Mouse (Mus musculus) stomach, embryonic 16.5 days (tissue): ENCODE results near the gene Grin1. TPM values are rescaled to one million over a fixed set of nuclear protein-coding genes. Genes with fewer than 3 reads are reported as not detected.

Experiments
- ATAC-seq: fragments of 200-750 bp; cut with Nextera tagmentation; 2 replicates; pipeline ENCODE4 v1.8.0; 2017; ENCODE audit warnings: moderate number of reproducible peaks, moderate TSS enrichment; ENCODE audit not compliant: insufficient read depth, low FRiP score
- H3K27ac ChIP-seq: fragments of 300-500 bp; sonication (generic); 2 replicates; pipeline ENCODE4 v1.5.1; 2014; ENCODE audit warnings: low read length
- H3K27me3 ChIP-seq: fragments of 300-500 bp; sonication (generic); 2 replicates; pipeline ENCODE4 v1.6.1; 2014; ENCODE audit warnings: low read length, control low read depth, mixed read lengths; ENCODE audit not compliant: control insufficient read depth, insufficient read depth
- H3K36me3 ChIP-seq: fragments of 300-500 bp; sonication (generic); 2 replicates; pipeline ENCODE4 v1.6.1; 2014; ENCODE audit warnings: low read length; ENCODE audit not compliant: control insufficient read depth, insufficient read depth
- H3K4me1 ChIP-seq: fragments of 300-500 bp; sonication (generic); 2 replicates; pipeline ENCODE4 v1.6.1; 2014; ENCODE audit warnings: low read length, control low read depth, mixed read lengths; ENCODE audit not compliant: control insufficient read depth, insufficient read depth
- H3K4me2 ChIP-seq: fragments of 300-500 bp; sonication (generic); 2 replicates; pipeline ENCODE4 v1.6.1; 2014; ENCODE audit warnings: low read depth, low read length, mixed read lengths
- H3K4me3 ChIP-seq: fragments of 300-500 bp; sonication (generic); replicated peaks from 2 replicates; pipeline ENCODE4 v1.5.1; 2014; ENCODE audit warnings: mild to moderate bottlenecking, low read length
- H3K9ac ChIP-seq: fragments of 300-500 bp; sonication (generic); 2 replicates; pipeline ENCODE4 v1.6.1; 2014; ENCODE audit warnings: low read length
- H3K9me3 ChIP-seq: fragments of 300-500 bp; sonication (generic); replicated peaks from 2 replicates; pipeline ENCODE4 v1.6.1; 2016; ENCODE audit warnings: low read length, control low read depth; ENCODE audit not compliant: control insufficient read depth
- WGBS: fragments of 180-500 bp; shearing (Covaris S2); extraction: QIAGEN DNeasy Blood & Tissue Kit; methylation state at CpG from one replicate; pipeline ENCODE4 v1.1.7; 2014; 5-methylcytosine and 5-hydroxymethylcytosine counted together
- polyA plus RNA-seq: library from polyadenylated mRNA; unstranded; fragments of >200 nt; fragmentation: Nextera tagmentation; extraction: Ambion mirVana; gene quantifications from 2 replicates; pipeline ENCODE4 v1.2.1, GENCODE M21; 2015

Grin1 gene
- polyA plus RNA-seq, 1 experiment from 2014 or later = 2.0 TPM

DNA sequence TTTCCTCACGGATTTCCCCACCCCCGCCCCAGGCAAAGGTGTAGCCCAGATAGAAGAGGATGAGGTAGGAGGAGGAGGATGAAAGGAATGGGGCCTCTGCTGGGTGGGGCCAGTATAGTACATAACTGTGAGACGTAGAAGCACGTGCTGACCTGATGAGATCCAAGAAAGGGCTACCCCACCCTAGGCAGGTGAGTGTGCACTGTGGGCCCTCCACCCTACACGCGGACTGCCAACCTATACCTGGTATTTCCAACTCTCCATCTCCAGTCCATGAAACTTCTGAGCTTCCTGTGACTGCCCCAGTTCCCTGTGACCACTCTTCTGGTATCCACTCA is 77.6 kb downstream of the Grin1 start:
- peak overlapping the region; percentile 57 for H3K4me3 ChIP-seq
- H3K9ac ChIP-seq = peak overlapping the region; percentile 80
- H3K4me1 ChIP-seq = peaks cover 33% of the 10 kb centered on the region
- peak; percentile 41 for ATAC-seq
- whole genome bisulfite sequencing = 11% methylated on average over 6 of the region's 6 CpGs
- H3K27ac ChIP-seq = peak overlapping the region; percentile 70
- H3K4me2 ChIP-seq = peak overlapping the region; percentile 96
- H3K36me3 ChIP-seq = 0 out of 2 replicates have a peak, but pooled peaks cover 5% of the 10 kb centered on the region
- H3K27me3 ChIP-seq = peaks cover 15% of the 10 kb centered on the region
- no peaks in the 10 kb centered on the region for H3K9me3 ChIP-seq

Other genes starting within 250 kb of the Grin1 start
- gene Entpd8, start 238.9 kb downstream of the Grin1 start, polyA plus RNA-seq = 2.5 and 2.6 TPM in 2 replicates
- gene Noxa1, start 224.0 kb downstream of the Grin1 start, polyA plus RNA-seq = 8.1 and 8.8 TPM in 2 replicates
- 9.9 and 11.0 TPM in 2 replicates for gene Nrarp, start 138.4 kb downstream of the Grin1 start, polyA plus RNA-seq
- 16.8 and 19.2 TPM in 2 replicates for gene Tor4a, start 122.3 kb downstream of the Grin1 start, polyA plus RNA-seq
- gene Nelfb, start 107.7 kb downstream of the Grin1 start, polyA plus RNA-seq = 102 and 109 TPM in 2 replicates
- 0.06 TPM in 1 of 2 replicates, not detected in the other for gene Stpg3, start 104.5 kb downstream of the Grin1 start, polyA plus RNA-seq
- not detected in 2 replicates for gene Fam166a, start 100.4 kb downstream of the Grin1 start, polyA plus RNA-seq
- gene Tubb4b, start 94.5 kb downstream of the Grin1 start, polyA plus RNA-seq = 631 and 720 TPM in 2 replicates
- 0.71 and 1.1 TPM in 2 replicates for gene Slc34a3, start 84.8 kb downstream of the Grin1 start, polyA plus RNA-seq
- 0.23 and 0.64 TPM in 2 replicates for gene Rnf224, start 82.4 kb downstream of the Grin1 start, polyA plus RNA-seq
- 11.3 and 14.2 TPM in 2 replicates for gene Rnf208, start 76.9 kb downstream of the Grin1 start, polyA plus RNA-seq
- 66.0 and 120 TPM in 2 replicates for gene Cysrt1, start 76.7 kb downstream of the Grin1 start, polyA plus RNA-seq
- gene AL732309.1, start 72.3 kb downstream of the Grin1 start, polyA plus RNA-seq = 10.1 and 12.8 TPM in 2 replicates
- 19.5 and 20.2 TPM in 2 replicates for gene Tmem203, start 63.7 kb downstream of the Grin1 start, polyA plus RNA-seq
- gene Tprn, start 56.6 kb downstream of the Grin1 start, polyA plus RNA-seq = 17.9 and 19.0 TPM in 2 replicates
- 199 TPM in 2 replicates for gene Ssna1, start 46.7 kb downstream of the Grin1 start, polyA plus RNA-seq
- 123 and 134 TPM in 2 replicates for gene Anapc2, start 46.7 kb downstream of the Grin1 start, polyA plus RNA-seq
- gene Tmem210, start 31.0 kb downstream of the Grin1 start, polyA plus RNA-seq = not detected in 2 replicates
- gene Lrrc26, start 29.3 kb downstream of the Grin1 start, polyA plus RNA-seq = 14.3 and 20.3 TPM in 2 replicates
- gene Man1b1, start 13.2 kb upstream of the Grin1 start, polyA plus RNA-seq = 46.0 and 47.0 TPM in 2 replicates
- gene Dpp7, start 37.2 kb upstream of the Grin1 start, polyA plus RNA-seq = 23.8 and 26.8 TPM in 2 replicates
- gene Uap1l1, start 46.5 kb upstream of the Grin1 start, polyA plus RNA-seq = 34.8 and 40.0 TPM in 2 replicates
- 30.7 and 35.9 TPM in 2 replicates for gene Sapcd2, start 53.1 kb upstream of the Grin1 start, polyA plus RNA-seq
- gene Entpd2, start 76.7 kb upstream of the Grin1 start, polyA plus RNA-seq = 16.6 and 19.4 TPM in 2 replicates
- 54.9 and 66.1 TPM in 2 replicates for gene Npdc1, start 80.2 kb upstream of the Grin1 start, polyA plus RNA-seq
- gene Fut7, start 104.1 kb upstream of the Grin1 start, polyA plus RNA-seq = 0.19 TPM in 1 of 2 replicates, not detected in the other
- 4.0 and 4.6 TPM in 2 replicates for gene Abca2, start 109.5 kb upstream of the Grin1 start, polyA plus RNA-seq
- 60.5 and 113 TPM in 2 replicates for gene Clic3, start 137.7 kb upstream of the Grin1 start, polyA plus RNA-seq
- 44.1 and 49.4 TPM in 2 replicates for gene Paxx, start 141.9 kb upstream of the Grin1 start, polyA plus RNA-seq
- 6.1 and 6.7 TPM in 2 replicates for gene Ptgds, start 150.9 kb upstream of the Grin1 start, polyA plus RNA-seq
- gene Lcn12, start 174.7 kb upstream of the Grin1 start, polyA plus RNA-seq = not detected in 2 replicates
- 76.5 and 86.0 TPM in 2 replicates for gene Fbxw5, start 181.6 kb upstream of the Grin1 start, polyA plus RNA-seq
- gene C8g, start 182.5 kb upstream of the Grin1 start, polyA plus RNA-seq = 8.9 and 9.5 TPM in 2 replicates
- gene Traf2, start 227.8 kb upstream of the Grin1 start, polyA plus RNA-seq = 31.5 and 32.1 TPM in 2 replicates
- 377 and 401 TPM in 2 replicates for gene Edf1, start 238.7 kb upstream of the Grin1 start, polyA plus RNA-seq